Mouse (Mus musculus): ENCODE results near the gene Zfp61.

- no peak for TF ChIP-seq CTCF (conservative IDR thresholded peaks at IDR 0.05; ENCODE audit: low read length)
- TF ChIP-seq NANOG (IDR thresholded peaks at IDR 0.05; ENCODE audit: borderline replicate concordance, low read length), result no peak
- TF ChIP-seq POU5F1 (IDR thresholded peaks at IDR 0.05; ENCODE audit: borderline replicate concordance, low read length), result no peak
Measured at GRCm38 (mm10) chr7:24253779-24254615, 47.0 kb downstream of the Zfp61 start.

All from E14TG2a.4 (cell line).